Mouse (Mus musculus): ENCODE measurements around the gene Ednra. TPM values are rescaled to one million over a fixed set of nuclear protein-coding genes. Genes with fewer than 3 reads are reported as not detected.
"Not testable (repeated sequence)": the region's sequence is repeated elsewhere in the genome, so short reads cannot be mapped to it uniquely, and the experiment has no call there.

Gene Ednra
- total RNA-seq, 2 experiments from 2014 or later: 3.9 to 4.4 TPM

DNA sequence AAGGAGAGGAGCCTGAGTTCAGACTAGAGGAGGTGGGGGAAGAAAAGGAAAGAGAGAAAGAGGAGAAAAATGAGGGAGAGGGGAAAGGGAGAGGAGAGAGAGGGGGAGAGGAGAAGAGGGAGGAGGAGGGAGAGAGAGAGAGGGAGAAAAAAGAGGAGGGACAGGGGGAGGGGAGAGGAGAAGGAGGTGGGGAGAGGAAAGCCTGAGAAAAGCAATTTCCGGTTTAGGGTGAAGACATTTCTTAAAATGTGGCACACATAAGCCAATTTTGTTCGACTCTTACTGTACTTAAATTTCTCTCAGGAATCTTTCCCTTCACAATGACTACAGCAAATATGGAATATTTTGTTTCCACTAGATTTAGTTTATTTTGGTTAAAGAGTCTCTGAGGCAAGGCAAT, 5.3 kb downstream of the Ednra start:
- DNase-seq (ENCODE audit: low spot score in 2 of 2): no peak

GRCm38 (mm10) chr8:77717036-77717435, 7.2 kb downstream of the Ednra start:
- DNase-seq (ENCODE audit: low spot score in 2 of 2): no peak

GRCm38 (mm10) chr8:77714455-77714854, 9.8 kb downstream of the Ednra start:
- DNase-seq (ENCODE audit: low spot score in 2 of 2): peak; percentile 14 to 29

GRCm38 (mm10) chr8:77713688-77714087, 10.6 kb downstream of the Ednra start:
- DNase-seq (ENCODE audit: low spot score in 2 of 2): no peak

DNA sequence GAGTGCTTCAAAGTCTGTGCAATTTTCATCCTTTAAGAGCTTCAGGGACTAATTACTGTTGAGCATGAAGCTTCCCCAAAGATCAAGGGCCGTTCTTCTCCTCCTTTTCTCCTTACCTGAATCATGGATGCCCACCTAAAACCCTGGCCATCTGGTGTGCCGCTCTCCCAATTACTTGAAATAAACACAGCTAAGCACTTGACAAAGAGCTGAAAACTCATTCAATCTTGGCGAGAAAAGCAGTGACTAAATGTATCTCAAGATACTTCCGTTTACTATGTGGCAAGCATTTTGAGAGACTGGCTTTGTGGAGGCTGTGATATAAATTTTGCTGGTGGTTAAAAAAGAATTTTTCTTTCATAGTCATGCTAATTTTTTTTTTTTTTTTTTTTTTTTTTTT, 19.5 kb downstream of the Ednra start:
- no peak for DNase-seq (ENCODE audit: low spot score in 2 of 2)

DNA sequence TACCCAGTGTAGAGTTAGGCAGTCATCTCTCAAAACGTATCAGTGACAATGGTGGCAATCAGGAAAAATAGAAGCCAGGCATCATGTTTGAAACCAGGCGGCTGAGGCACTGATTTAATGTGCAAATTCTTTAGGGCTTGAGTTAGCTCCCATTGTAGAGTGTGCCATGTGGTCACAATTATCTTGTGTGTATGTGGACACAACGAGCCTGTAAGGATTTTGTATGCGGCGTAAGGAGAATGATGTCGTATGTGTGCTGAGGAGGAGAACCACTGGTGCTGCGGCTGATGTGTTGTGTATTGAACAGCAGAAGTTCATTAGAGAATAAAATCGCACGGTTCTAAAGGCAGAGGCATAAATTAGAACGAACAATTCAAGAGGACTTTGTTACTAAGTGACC, 26.2 kb downstream of the Ednra start:
- no peak for DNase-seq (ENCODE audit: low spot score in 2 of 2)

DNA sequence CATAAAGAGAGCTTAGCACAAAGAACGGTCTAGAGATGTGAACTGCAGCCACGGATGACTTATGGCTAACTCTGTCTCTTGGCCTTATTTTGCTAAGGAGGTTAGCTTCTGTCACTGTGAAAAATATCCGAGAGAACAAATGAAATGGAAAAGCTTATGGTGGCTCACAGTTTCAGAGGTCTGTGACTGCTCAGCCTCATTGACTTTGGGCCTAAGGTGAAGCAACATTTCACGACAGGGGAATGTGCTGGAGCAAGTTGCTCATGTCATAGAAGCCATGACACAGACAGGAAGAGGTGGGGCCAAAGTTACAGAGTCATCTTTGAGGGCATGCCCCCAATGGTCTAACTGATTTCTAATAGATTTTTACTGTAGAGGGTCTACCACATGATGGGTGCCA, 28.1 kb downstream of the Ednra start:
- DNase-seq (ENCODE audit: low spot score in 2 of 2): no peak

DNA sequence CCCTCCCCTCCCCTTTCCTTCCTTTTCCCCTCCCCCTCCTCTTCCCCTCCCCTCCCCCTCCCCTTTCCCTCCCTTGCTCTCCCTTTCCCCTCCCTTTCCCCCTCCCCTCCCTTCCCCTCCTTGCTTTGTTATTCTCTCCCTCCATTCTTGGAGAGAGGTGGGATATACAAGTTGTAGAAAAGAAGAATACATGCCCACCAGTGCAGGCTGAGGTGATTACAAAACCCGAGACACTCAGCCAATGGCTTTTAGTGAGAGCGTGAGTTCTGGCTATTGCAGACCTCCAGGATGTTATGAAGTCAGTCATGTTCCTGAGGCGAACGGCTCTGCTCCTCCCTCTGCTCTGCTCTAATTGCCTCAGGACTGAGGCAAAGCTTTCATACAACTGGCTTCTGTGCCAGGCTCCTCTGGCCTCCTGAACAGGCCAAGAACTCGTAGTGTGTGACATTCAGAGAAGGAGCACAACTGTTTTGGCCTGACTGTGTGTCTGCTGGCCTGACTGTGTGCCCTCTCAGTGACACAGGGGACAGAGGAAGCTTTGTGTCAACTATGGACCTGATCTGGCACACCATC, 28.7 kb downstream of the Ednra start:
- no peak for DNase-seq (ENCODE audit: low spot score in 2 of 2)

DNA sequence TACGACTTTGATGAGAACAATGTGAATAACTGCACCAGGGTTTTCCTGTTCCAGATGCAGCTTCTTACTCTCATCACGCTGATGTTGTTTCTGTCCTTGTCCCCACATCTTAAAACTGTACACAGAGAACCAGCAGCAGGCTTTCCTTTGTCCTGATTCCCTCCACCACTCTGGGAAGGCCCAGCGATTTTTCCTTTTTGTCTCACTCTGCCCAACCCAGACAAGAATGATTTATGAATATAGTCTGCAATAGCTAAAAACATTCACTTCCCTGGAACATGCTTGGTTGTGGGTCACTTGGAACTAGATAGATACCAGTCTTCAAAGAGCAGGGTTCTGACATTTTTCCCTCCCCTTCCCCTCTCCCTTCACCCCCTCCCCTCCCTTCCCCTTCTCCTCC, 29.2 kb downstream of the Ednra start:
- no peak for DNase-seq (ENCODE audit: low spot score in 2 of 2)

- no peak for DNase-seq (ENCODE audit: low spot score in 2 of 2)
These were observed 29.7 kb downstream of the Ednra start for GRCm38 (mm10) chr8:77694588-77694987.

DNA sequence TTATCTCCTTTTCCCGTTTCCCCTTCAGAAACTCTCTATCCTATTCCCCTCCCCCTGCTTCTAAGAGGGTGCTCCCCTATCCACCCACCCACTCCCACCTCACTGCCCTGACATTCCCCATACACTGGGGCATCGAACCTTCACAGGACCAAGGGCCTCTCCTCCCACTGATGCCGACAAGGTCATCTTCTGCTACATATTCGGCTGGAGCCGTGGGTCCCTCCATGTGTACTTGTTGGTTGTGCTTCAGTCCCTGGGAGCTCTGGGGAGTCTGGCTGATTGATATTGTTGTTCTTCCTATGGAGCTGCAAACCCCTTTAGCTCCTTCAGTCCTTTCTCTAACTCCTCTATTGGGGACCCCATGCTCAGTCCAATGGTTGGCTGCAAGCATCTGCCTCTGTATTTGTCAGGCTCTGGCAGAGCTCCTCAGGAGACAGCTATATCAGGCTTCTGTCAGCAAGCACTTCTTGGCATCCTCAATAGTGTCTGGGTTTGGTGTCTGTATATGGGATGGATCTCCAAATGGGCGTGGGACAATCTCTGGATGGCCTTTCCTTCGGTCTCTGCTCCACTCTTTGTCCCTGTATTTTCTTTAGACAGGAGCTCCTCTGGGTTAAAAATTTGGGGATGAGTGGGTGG, 34.7 kb downstream of the Ednra start:
- DNase-seq (ENCODE audit: low spot score in 2 of 2): not testable (repeated sequence)

GRCm38 (mm10) chr8:77688978-77689377, 35.3 kb downstream of the Ednra start:
- no peak for DNase-seq (ENCODE audit: low spot score in 2 of 2)

GRCm38 (mm10) chr8:77684372-77684771, 39.9 kb downstream of the Ednra start:
- no peak for DNase-seq (ENCODE audit: low spot score in 2 of 2)

DNA sequence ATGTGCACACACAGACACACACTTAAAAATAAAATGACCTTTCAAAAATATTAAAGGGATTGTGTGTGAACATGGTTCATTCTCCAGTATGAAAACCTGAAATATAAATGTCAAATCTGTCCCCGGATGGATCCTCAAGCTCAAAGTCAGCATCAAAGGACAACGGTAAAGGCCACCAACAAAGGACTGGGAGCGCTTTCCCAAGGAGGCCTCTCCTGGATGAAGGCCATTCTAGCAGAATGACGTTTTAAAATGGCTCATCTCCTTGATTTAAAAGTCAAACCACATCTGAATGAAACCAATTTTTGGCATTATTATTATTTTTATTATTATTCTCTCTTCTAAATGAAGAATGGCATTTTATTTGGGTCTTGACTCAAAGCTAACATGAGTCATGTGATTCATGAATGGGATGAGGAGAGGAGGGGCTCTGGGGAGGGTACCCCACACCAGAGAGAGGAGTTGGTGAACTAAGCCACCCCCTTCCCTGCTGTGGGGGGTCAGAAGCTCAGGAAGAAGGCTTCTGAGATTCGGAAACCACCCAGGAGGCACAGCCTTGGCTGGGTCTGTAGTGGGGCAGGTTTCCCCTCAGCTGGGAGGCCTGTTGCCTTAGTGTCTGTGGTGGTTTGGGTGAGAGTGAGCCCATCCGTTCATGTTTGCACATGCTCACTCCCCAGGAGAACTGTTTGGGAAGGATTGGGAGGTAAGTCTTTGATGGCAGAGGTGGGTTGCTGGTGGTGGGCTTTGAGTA, 40.7 kb downstream of the Ednra start:
- DNase-seq (ENCODE audit: low spot score in 2 of 2): no peak

- no peak for DNase-seq (ENCODE audit: low spot score in 2 of 2)
These were observed 42.0 kb downstream of the Ednra start for GRCm38 (mm10) chr8:77682008-77682934.

- DNase-seq (ENCODE audit: low spot score in 2 of 2): no peak
These were observed 52.2 kb downstream of the Ednra start for GRCm38 (mm10) chr8:77672036-77672435.

GRCm38 (mm10) chr8:77670612-77671363, 53.5 kb downstream of the Ednra start:
- DNase-seq (ENCODE audit: low spot score in 2 of 2): no peak

GRCm38 (mm10) chr8:77667916-77668315, 56.3 kb downstream of the Ednra start:
- DNase-seq (ENCODE audit: low spot score in 2 of 2): no peak

GRCm38 (mm10) chr8:77664901-77665300, 59.4 kb downstream of the Ednra start:
- no peak for DNase-seq (ENCODE audit: low spot score in 2 of 2)

DNA sequence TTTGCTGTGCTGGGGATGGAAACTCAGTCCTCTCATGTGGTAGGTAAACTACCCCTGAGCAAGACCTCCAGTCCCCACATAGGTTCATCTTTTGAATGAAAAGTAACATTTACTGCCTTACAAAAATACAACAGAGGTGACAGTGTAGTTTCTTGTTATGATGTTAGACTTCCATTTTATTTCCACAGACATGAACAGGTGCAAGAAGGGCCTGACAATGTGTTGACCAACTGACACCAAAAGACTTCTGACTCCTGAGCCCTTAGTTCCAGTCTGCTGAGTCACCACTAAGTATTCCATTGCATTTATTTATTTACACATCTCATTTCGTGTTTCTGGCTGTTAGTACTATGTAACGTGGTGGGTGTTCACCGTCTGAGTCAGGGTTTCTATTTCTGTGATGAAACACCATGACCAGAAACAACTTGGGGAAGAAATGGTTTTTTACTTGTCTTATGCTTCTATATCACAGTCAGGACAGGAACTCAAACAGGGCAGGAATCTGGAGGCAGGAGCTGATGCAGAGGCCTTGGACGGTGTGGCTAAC, 64.7 kb downstream of the Ednra start:
- no peak for DNase-seq (ENCODE audit: low spot score in 2 of 2)
